24 mouse cellular contexts compared by ENCODE assay signal in the genomic region with DNA sequence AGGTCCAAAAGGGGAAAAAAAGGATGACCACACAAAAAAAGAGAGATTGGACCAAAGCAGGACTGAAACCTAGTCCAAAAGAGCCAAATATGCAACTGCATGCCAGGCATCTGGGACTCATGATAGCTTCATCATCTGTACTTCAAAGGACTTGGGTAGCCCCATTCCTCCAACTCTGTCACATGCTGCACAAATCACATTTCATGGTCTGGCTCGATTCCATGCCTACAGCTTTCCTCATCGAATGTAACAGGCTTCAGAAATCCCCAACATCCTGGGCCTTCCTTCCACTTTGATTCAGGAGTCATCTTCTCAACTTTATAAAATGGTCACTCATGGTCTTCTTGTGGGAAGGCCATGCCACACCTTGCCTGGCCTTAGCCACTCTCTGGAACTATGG. TPM values are rescaled to one million over a fixed set of nuclear protein-coding genes. Genes with fewer than 3 reads are reported as not detected.
A peak's percentile ranks its signal among the peaks of the same experiment; 100 is the strongest.
DNase-seq lines count a peak whose midpoint lies in the region; ATAC-seq and TF ChIP-seq lines count a peak whose summit lies in the region.
"Had no signal": no experiment of that assay in that cellular context is flagged by ENCODE, and none has a peak within 500 bp of the region (broad histone marks: within the 10 kb centered on the region; RNA-seq: fewer than 3 reads in every experiment).

No protein-coding gene starts in this region.

- H3K79me2 ChIP-seq in myocyte (ENCODE audit: control insufficient read depth, insufficient read depth) = no peaks in the 10 kb centered on the region

- TF ChIP-seq POLR2A in myocyte (IDR thresholded peaks at IDR 0.05; ENCODE audit: insufficient read length, low read depth) = no peak

- H3K9ac ChIP-seq in embryonic facial prominence, embryonic 11.5 days (replicated peaks; ENCODE audit: low read length) = no peak overlapping the region

- H3ac ChIP-seq in myocyte (ENCODE audit: control insufficient read depth, insufficient read length) = no peak overlapping the region

- no peaks in the 10 kb centered on the region for H3K9me3 ChIP-seq in embryonic facial prominence, embryonic 11.5 days (replicated peaks; ENCODE audit: control insufficient read depth, low read length)
- H3K9me3 ChIP-seq in embryonic facial prominence, embryonic 10.5 days = no peaks in the 10 kb centered on the region
- H3K9me3 ChIP-seq: G1E had no signal

- H3K27me3 ChIP-seq in embryonic facial prominence, embryonic 11.5 days (ENCODE audit: control insufficient read depth, insufficient read depth, low read length) = no peaks in the 10 kb centered on the region
- H3K27me3 ChIP-seq in embryonic facial prominence, embryonic 10.5 days (replicated peaks; ENCODE audit: low read depth, poor library complexity, severe bottlenecking) = no peaks in the 10 kb centered on the region
- no peaks in the 10 kb centered on the region for H3K27me3 ChIP-seq in myocyte (ENCODE audit: control insufficient read depth, insufficient read depth, insufficient read length)
- H3K27me3 ChIP-seq: CH12.LX, Patski had no signal

- no peaks in the 10 kb centered on the region for H3K4me1 ChIP-seq in embryonic facial prominence, embryonic 11.5 days (ENCODE audit: control insufficient read depth, insufficient read depth, low read length)
- peaks cover 9% of the 10 kb centered on the region for H3K4me1 ChIP-seq in embryonic facial prominence, embryonic 10.5 days

- WGBS in embryonic facial prominence, embryonic 11.5 days = 59% methylated on average over 2 of the region's 2 CpGs
- WGBS in embryonic facial prominence, embryonic 10.5 days = 81% methylated on average over 2 of the region's 2 CpGs

- DNase-seq in embryonic facial prominence, embryonic 11.5 days (ENCODE audit: low spot score) = peak; percentile 8
- no peak for DNase-seq in embryonic facial prominence, embryonic 10.5 days (ENCODE audit: low spot score)
- peak; percentile 64 for DNase-seq in 3T3-L1 (ENCODE audit: low read depth, low spot score)
- peak; percentile 64 for DNase-seq in NIH3T3 (ENCODE audit: low read depth)
- DNase-seq in gastrocnemius, postnatal 4 days (ENCODE audit: low spot score in 2 of 2) = no peak
- no peak for DNase-seq in lung, postnatal 10 days
- DNase-seq in left cerebral cortex, adult 11 months (ENCODE audit: low spot score) = no peak
- DNase-seq: adrenal gland, adult 2 months; adrenal gland, adult 8-10 months; adrenal gland, postnatal 10 days; adrenal gland, postnatal 14 days; adrenal gland, postnatal 25 days; adrenal gland, postnatal 36 days; B cell, adult 2 months; cerebellum, adult 11 months; cerebellum, adult 11-12 months; cerebellum, adult 18-20 months; cerebellum, adult 2 months had no signal

- no peak overlapping the region for H3K4me2 ChIP-seq in embryonic facial prominence, embryonic 11.5 days (ENCODE audit: low read depth, low read length)
- H3K4me2 ChIP-seq in myocyte (ENCODE audit: low read depth) = no peak overlapping the region

- no peaks in the 10 kb centered on the region for H3K36me3 ChIP-seq in embryonic facial prominence, embryonic 11.5 days (replicated peaks; ENCODE audit: control insufficient read depth, insufficient read depth, low read depth, low read length)
- H3K36me3 ChIP-seq in embryonic facial prominence, embryonic 10.5 days (replicated peaks) = no peaks in the 10 kb centered on the region
- H3K36me3 ChIP-seq in myocyte (ENCODE audit: control insufficient read depth, insufficient read depth) = no peaks in the 10 kb centered on the region
- H3K36me3 ChIP-seq: G1E had no signal

- no peak overlapping the region for H3K27ac ChIP-seq in embryonic facial prominence, embryonic 11.5 days (replicated peaks; ENCODE audit: low read depth, low read length)
- no peak overlapping the region for H3K27ac ChIP-seq in embryonic facial prominence, embryonic 10.5 days (replicated peaks)

- no peak for ATAC-seq in embryonic facial prominence, embryonic 11.5 days (replicated peaks; ENCODE audit: insufficient number of reproducible peaks, low FRiP score, low TSS enrichment, low read depth)
- ATAC-seq: activated CD4-positive, CD25-positive, alpha-beta regulatory T cell, adult 4 months; CD4-positive, CD25-positive, alpha-beta regulatory T cell, adult 4 months; Patski had no signal

- no peak overlapping the region for H3K4me3 ChIP-seq in embryonic facial prominence, embryonic 11.5 days (ENCODE audit: low read depth, low read length)
- no peak overlapping the region for H3K4me3 ChIP-seq in embryonic facial prominence, embryonic 10.5 days
- no peak overlapping the region for H3K4me3 ChIP-seq in myocyte

TF ChIP-seq in myocyte, 11 proteins besides CTCF, POLR2A, EP300 and RAD21:
- peak; percentile 22 for TF ChIP-seq USF1 (IDR thresholded peaks at IDR 0.05; ENCODE audit: low read depth)
- TF ChIP-seq MYOD1 (IDR thresholded peaks at IDR 0.05; ENCODE audit: control insufficient read depth in 1 of 3, insufficient read length in 2 of 3, low read depth in 2 of 3) = no peak

RNA-seq across cellular contexts. Expression of a gene that starts 16.9 kb away (rescaled TPM):
- 144 and 156 TPM in 2 replicates for polyA plus RNA-seq in embryonic facial prominence, embryonic 11.5 days (2014; fragmentation: Nextera tagmentation; extraction: Ambion mirVana)
- 157 and 169 TPM in 2 replicates for polyA plus RNA-seq in embryonic facial prominence, embryonic 10.5 days (2016; fragmentation: Nextera tagmentation; extraction: Ambion mirVana)
- 94.7 TPM for polyA plus RNA-seq in myocyte (2012; fragmentation: generic; extraction: Trizol)
- 10 to 100 TPM; 46.3 to 51.8 TPM for total RNA-seq in gastrocnemius, postnatal 4 days (2021)

RNA-seq across cellular contexts. Expression of a gene that starts 35.0 kb away (rescaled TPM):
- polyA plus RNA-seq in embryonic facial prominence, embryonic 11.5 days (2014; fragmentation: Nextera tagmentation; extraction: Ambion mirVana) = 37.1 and 38.5 TPM in 2 replicates
- polyA plus RNA-seq in embryonic facial prominence, embryonic 10.5 days (2016; fragmentation: Nextera tagmentation; extraction: Ambion mirVana) = 33.0 and 35.1 TPM in 2 replicates
- polyA plus RNA-seq in myocyte (2012; fragmentation: generic; extraction: Trizol) = 32.9 TPM
- 10 to 100 TPM; 60.7 to 63.6 TPM for total RNA-seq in gastrocnemius, postnatal 4 days (2021)

RNA-seq across cellular contexts. Expression of a gene that starts 53.5 kb away (rescaled TPM):
- 726 and 756 TPM in 2 replicates for polyA plus RNA-seq in embryonic facial prominence, embryonic 11.5 days (2014; fragmentation: Nextera tagmentation; extraction: Ambion mirVana)
- 604 and 650 TPM in 2 replicates for polyA plus RNA-seq in embryonic facial prominence, embryonic 10.5 days (2016; fragmentation: Nextera tagmentation; extraction: Ambion mirVana)
- 446 TPM for polyA plus RNA-seq in myocyte (2012; fragmentation: generic; extraction: Trizol)
- 100 to 1,000 TPM; 234 to 258 TPM for total RNA-seq in gastrocnemius, postnatal 4 days (2021)

RNA-seq across cellular contexts. Expression of a gene that starts 55.6 kb away (rescaled TPM):
- 44.9 and 47.6 TPM in 2 replicates for polyA plus RNA-seq in embryonic facial prominence, embryonic 11.5 days (2014; fragmentation: Nextera tagmentation; extraction: Ambion mirVana)
- polyA plus RNA-seq in embryonic facial prominence, embryonic 10.5 days (2016; fragmentation: Nextera tagmentation; extraction: Ambion mirVana) = 63.9 and 64.3 TPM in 2 replicates
- 23.1 TPM for polyA plus RNA-seq in myocyte (2012; fragmentation: generic; extraction: Trizol)
- total RNA-seq in gastrocnemius, postnatal 4 days (2021) = 10 to 100 TPM; 59.3 to 70.1 TPM

Comparison
In these comparisons a context has a peak if more than half of its experiments do, and no peak if none do; other contexts are left out.
1. DNase-seq: peak in embryonic facial prominence, embryonic 11.5 days (single experiment), 3T3-L1 (single experiment) and NIH3T3 (single experiment); none in embryonic facial prominence, embryonic 10.5 days (single experiment), gastrocnemius, postnatal 4 days (0 of 2), lung, postnatal 10 days (single experiment) and left cerebral cortex, adult 11 months (single experiment).